Mouse (Mus musculus): ENCODE results near the gene Samd15.

Gene Samd15

GRCm38 (mm10) chr12:87236882-87237483 is 37.5 kb downstream of the Samd15 start:
- DNase-seq = no peak

GRCm38 (mm10) chr12:87238632-87239031 is 39.1 kb downstream of the Samd15 start, which contains the start of gene Noxred1:
Gene Noxred1, minus strand, starts transcription at chr12:87238732.
- DNase-seq = no peak

- DNase-seq = no peak
Observed at GRCm38 (mm10) chr12:87250161-87250560, 50.6 kb downstream of the Samd15 start.

- no peak for DNase-seq
Observed at GRCm38 (mm10) chr12:87253878-87254277, 54.4 kb downstream of the Samd15 start.

GRCm38 (mm10) chr12:87256629-87257028 is 57.1 kb downstream of the Samd15 start:
- DNase-seq = no peak

- DNase-seq = no peak
Observed at GRCm38 (mm10) chr12:87260562-87260961, 61.0 kb downstream of the Samd15 start.
